Mouse (Mus musculus): ENCODE results near the gene Cyp2d40. TPM values are rescaled to one million over a fixed set of nuclear protein-coding genes. Genes with fewer than 3 reads are reported as not detected.
"Not testable (repeated sequence)": the region's sequence is repeated elsewhere in the genome, so short reads cannot be mapped to it uniquely, and the experiment has no call there.

Cyp2d40 gene
- total RNA-seq (2021) = not detected
- long read RNA-seq, experiment 1 = 0 reads
- long read RNA-seq, experiment 2 = 0 reads

DNA sequence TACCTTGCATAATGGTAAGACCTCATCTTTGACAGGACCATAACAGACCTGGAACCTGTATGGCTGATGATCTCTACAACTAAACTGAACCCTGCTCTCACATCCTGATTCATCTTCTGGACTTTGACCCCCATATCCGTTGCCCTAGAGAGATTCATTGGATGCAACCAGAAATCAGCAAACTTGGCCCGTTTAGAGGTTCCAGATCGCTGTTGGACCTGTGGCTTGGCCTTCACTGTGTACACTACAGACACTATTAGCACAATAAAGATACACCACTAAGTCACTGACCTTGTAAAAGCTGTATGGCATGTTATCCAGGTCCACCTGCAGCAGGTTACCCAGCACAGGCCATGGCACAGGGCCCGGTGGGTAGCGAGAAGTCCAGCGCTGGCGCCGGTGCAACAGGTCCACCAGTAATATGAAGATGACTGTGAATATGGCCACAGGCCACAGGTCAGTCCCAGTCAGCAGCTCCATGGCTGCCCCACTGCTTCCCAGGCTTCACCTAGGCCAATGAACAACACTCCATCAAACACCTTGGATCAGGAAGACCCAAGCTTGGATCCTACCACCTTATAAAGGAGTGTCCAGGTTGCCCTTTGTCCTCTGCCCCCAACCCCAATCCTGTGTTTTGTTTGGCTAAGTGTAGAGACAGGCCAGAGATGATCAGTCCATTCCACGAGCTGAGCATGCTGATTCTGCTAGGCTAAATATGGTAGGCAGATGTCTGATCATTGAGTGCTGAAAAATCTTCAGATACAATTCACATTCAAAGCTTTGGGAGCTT lies at the start of gene Cyp2d40:
Cyp2d40 (minus strand) TSS at position 553 of the 790 bp plus-strand sequence.
- DNase-seq (ENCODE audit: low spot score in 2 of 2) = no peak

DNA sequence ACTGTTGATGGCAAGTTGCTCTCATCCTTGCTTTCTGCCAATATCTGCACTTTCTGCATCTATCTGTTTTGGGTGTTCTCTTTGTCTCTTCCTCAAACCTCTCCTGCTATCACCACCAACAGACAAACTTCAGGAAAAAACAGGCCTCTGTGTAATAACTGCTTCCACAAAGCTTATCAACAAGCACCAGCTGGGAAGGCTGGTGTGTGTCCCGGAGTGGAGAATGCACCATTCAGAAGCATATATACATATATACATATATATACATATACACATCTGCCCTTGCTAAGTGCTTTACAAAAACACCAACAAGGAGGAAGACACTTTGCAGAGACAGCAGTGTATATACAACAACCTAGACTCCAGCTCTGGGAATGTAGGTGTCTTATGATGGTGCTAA lies 46.6 kb upstream of the Cyp2d40 start:
- DNase-seq (ENCODE audit: low spot score in 2 of 2) = no peak

GRCm38 (mm10) chr15:82809511-82809910 lies 45.5 kb upstream of the Cyp2d40 start:
- DNase-seq (ENCODE audit: low spot score in 2 of 2) = no peak

DNA sequence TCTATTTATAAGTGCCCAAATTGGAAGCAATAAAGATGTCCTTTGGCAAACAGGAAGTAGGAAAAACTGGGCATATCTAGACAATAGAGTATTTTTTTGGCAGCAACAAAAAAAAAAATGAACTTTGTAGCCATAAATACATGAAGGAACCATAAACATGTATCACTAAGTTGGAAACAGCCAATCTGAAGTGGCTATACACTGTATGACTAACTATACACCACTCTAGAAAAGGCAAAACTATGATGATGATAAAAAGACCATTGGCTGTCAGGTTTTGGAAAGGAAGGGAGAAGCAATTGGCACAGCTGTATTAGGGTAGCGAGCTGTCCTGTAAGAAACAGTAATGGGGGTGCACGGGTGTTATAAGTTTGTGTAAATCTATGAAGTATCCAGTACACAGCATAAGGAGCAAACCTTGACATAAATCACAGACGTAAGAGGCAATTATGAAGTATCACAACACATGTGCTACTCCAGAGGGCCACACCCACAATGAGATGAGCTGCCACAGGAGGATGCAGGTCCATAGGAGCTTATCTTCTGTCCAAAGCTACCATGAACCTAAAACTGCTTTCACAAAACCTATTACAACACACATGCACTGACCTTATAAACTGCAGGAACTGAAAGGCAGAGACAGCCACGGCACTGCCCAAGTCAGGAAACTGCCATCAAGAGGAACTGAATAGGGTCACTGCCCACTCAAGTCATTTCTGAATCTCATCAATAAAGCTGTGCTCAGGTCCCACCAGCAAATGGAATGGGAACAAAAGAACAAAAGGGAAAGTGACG lies 43.2 kb upstream of the Cyp2d40 start:
- no peak for DNase-seq (ENCODE audit: low spot score in 2 of 2)

- peak; percentile 86 to 94 for DNase-seq (ENCODE audit: low spot score in 2 of 2)
Observed at GRCm38 (mm10) chr15:82804708-82805639, 41.0 kb upstream of the Cyp2d40 start.

DNA sequence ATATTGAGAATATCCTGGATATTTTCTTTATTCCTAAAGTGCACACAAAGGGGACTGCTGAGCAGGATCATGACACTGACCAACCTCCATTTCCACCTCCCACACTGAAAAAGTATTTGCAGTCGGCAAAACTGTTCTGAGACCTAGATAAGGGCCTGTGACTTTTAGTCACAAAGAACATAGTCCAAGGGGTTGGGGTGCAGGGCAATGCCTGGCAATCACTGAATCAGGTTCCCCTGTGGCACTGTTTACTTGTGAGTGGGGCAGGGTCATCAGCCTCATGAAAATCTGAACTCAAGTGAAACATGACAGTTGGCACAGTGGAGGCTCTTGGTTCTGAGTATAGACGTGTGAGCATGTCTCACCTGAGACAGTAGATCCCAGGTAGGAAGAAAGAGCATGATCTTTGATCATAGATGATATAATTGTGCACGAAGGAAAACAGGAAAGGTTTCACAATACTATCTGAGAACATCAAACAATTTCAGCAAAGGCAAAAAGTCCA lies 32.0 kb upstream of the Cyp2d40 start:
- DNase-seq (ENCODE audit: low spot score in 2 of 2) = no peak

DNA sequence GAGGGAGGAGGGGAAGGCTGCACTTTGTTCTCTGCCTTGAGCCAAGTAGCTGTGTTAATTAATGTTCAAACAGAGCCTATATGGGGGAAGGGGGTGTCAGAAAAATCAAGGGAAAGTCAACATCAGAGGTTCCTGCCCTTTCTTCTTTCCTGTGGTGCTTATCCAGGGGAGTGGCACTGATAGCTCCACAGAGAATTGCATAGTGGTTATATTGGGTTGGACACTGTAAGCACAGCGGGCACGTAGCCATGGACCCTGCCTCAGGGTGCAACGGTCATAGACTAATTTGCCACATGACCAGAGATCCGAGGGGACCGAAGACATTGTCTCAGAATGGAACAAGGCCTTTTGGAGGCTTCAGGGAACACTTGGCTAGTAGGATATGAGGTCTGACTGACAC lies 30.3 kb upstream of the Cyp2d40 start, which contains the start of gene Cyp2d26:
Cyp2d26 (minus strand) TSS at position 18 of the 400 bp plus-strand sequence.
- no peak for DNase-seq (ENCODE audit: low spot score in 2 of 2)

- no peak for DNase-seq (ENCODE audit: low spot score in 2 of 2)
Observed at GRCm38 (mm10) chr15:82793868-82794267, 29.9 kb upstream of the Cyp2d40 start.

- DNase-seq (ENCODE audit: low spot score in 2 of 2) = no peak
Observed at GRCm38 (mm10) chr15:82793454-82793853, 29.5 kb upstream of the Cyp2d40 start.

DNA sequence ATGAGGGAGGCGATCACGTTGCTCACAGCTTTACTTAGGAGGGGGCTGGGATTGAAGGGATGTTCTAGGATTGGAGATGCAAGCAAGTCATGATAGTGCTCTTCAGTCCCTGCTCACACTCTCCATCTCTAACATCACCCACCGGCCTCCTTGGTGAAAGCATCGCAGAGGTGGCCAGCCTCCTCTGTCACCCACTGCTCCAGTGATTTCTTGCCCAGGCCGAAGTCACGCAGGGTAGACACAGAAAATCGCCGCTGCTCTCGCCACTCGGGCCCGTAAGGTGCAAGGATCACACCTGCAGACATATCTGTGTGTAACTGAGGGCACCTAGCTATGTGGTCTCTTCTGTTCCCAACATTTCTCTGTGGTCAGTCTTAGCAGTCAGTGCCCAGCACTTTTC lies 28.6 kb upstream of the Cyp2d40 start:
- DNase-seq (ENCODE audit: low spot score in 2 of 2) = no peak

GRCm38 (mm10) chr15:82784581-82784980 lies 20.6 kb upstream of the Cyp2d40 start:
- DNase-seq (ENCODE audit: low spot score in 2 of 2) = no peak

DNA sequence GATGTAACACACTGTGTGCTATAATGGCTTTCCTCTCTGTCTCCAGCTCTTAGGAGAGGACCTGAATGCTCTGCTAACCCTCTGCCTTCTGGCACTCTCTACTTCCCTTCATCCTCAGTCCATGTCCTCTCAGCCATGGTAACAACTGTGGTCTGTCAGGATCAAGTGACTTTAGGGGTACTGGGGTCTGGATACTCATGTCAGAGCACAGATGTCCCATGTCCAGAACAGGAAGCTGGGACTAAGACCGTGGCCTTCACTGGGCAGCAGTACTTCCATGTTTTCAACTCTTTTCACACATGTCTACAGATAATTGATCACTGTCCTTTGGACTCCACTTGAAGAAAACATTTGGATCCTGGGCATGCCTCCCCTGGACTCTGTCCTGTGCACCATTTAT lies 19.8 kb upstream of the Cyp2d40 start:
- no peak for DNase-seq (ENCODE audit: low spot score in 2 of 2)

- not testable (repeated sequence) for DNase-seq (ENCODE audit: low spot score in 2 of 2)
Observed at GRCm38 (mm10) chr15:82777856-82778255, 13.9 kb upstream of the Cyp2d40 start.

GRCm38 (mm10) chr15:82765943-82766342 lies 2.0 kb upstream of the Cyp2d40 start:
- DNase-seq (ENCODE audit: low spot score in 2 of 2) = no peak

DNA sequence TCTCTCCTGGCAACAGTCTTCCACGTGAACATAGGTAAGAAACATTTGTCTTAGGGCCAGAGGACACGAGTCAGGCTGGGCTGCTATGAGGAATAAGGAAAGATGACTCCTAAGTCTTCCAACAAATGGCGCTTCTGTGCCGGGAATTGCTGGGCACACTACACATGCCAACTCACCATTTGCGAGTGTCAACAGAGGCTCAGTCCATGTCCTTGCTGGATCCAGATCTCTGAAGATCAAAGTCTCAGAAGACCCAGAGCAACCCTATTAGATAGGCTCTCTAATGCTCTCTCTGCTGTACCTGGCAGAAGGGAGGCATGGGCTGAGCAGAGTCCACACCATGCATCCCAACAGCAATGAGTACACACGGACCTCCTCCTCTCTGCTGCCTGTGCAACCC lies 898 bp upstream of the Cyp2d40 start:
- DNase-seq (ENCODE audit: low spot score in 2 of 2) = no peak

DNA sequence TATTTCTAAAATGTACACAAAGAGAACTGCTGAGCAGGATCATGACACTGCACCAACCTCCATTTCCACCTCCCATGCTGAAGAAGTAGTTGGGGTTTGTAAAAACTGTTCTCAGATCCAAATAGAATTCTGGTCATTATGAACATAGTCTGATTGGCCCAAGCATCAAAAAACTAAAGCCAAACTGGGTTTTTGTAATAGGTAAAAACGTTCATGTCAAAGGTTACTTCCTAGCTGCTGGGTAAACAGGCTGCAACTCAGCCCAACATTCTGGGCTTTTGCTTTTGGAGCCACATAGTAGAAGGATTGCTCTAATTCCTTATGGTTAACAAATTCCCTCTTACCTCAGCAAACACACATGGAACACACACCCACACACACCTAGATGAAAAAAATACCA lies 15.8 kb downstream of the Cyp2d40 start:
- no peak for DNase-seq (ENCODE audit: low spot score in 2 of 2)

DNA sequence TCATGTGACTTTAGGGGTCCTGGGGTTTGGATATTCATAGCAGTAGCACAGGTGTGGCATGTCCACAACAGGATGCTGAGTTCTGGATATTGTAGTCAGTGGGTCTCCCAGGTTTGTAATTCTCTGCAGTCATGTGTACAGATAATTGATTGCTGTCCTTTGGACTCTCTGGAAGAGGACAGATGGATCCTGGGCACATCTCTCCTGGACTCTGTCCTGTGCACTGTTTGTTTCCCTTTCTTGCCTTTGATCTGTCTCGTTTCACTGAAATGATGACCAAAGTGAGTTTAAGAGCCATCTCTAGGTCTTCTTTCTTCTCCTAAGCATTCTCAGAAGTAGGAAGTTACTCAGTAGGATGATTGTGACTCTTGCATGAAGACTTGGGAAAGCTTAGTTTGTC lies 16.5 kb downstream of the Cyp2d40 start:
- DNase-seq (ENCODE audit: low spot score in 2 of 2) = no peak

- DNase-seq (ENCODE audit: low spot score in 2 of 2) = not testable (repeated sequence)
Observed at GRCm38 (mm10) chr15:82733331-82733925, 30.6 kb downstream of the Cyp2d40 start.
